Mouse (Mus musculus) spleen, adult 2 months (tissue): Measurements from ENCODE around the gene Prtg.

ENCODE experiments used
- CTCF ChIP-seq: fragments of 200-500 bp; IDR thresholded peaks from 2 replicates; pipeline ENCODE4 v1.5.1; 2011; ENCODE audit warnings: mild to moderate bottlenecking, inconsistent platforms; ENCODE audit not compliant: insufficient read depth, insufficient read length, insufficient replicate concordance; ENCODE audit errors: extremely low read depth
- POLR2A ChIP-seq: fragments of 200-500 bp; IDR thresholded peaks from 2 replicates; pipeline ENCODE4 v1.6.1; 2011; ENCODE audit warnings: low read depth, low read length, inconsistent platforms

GRCm38 (mm10) chr9:72856721-72857120, 50.0 kb downstream of the Prtg start:
- TF ChIP-seq POLR2A, result no peak
- TF ChIP-seq CTCF, result no peak
